Mouse (Mus musculus) small intestine, adult 2 months (tissue): ENCODE results near the gene Qrich2.

Experiments
- CTCF ChIP-seq: fragments of 200-500 bp; IDR thresholded peaks from 2 replicates; pipeline ENCODE4 v1.5.1; 2012; ENCODE audit warnings: low read depth, mild to moderate bottlenecking, control low read depth, inconsistent platforms, low read length, moderate library complexity, mixed read lengths; ENCODE audit not compliant: insufficient replicate concordance, insufficient read length; ENCODE audit errors: extremely low read depth
- POLR2A ChIP-seq: fragments of 200-500 bp; IDR thresholded peaks from 2 replicates; pipeline ENCODE4 v1.6.1; 2012; ENCODE audit warnings: low read depth, mild to moderate bottlenecking, control low read depth, inconsistent platforms, low read length, moderate library complexity

GRCm38 (mm10) chr11:116484261-116484660, 18.2 kb upstream of the Qrich2 start:
- TF ChIP-seq CTCF, result no peak
- no peak for TF ChIP-seq POLR2A
